Mouse (Mus musculus): ENCODE results near the gene Exoc3l2.

- no peak for TF ChIP-seq CTCF (IDR thresholded peaks at IDR 0.05; ENCODE audit: low read depth, low read length)
- no peak for TF ChIP-seq EP300 (IDR thresholded peaks at IDR 0.05; ENCODE audit: insufficient read depth, low read depth, low read length)
- no peak for TF ChIP-seq POLR2A (IDR thresholded peaks at IDR 0.05; ENCODE audit: insufficient read depth, low read length)
These were observed 15.4 kb upstream of the Exoc3l2 start for GRCm38 (mm10) chr7:19447689-19448088.

Data from ES-Bruce4 (cell line).